Mouse (Mus musculus) cerebellum, adult 11 months (tissue): ENCODE data around the gene Gtf3c4.

Experiments used
- DNase-seq: peaks from one replicate; pipeline ENCODE4 v3.0.0; 2022

The Gtf3c4 gene

DNA sequence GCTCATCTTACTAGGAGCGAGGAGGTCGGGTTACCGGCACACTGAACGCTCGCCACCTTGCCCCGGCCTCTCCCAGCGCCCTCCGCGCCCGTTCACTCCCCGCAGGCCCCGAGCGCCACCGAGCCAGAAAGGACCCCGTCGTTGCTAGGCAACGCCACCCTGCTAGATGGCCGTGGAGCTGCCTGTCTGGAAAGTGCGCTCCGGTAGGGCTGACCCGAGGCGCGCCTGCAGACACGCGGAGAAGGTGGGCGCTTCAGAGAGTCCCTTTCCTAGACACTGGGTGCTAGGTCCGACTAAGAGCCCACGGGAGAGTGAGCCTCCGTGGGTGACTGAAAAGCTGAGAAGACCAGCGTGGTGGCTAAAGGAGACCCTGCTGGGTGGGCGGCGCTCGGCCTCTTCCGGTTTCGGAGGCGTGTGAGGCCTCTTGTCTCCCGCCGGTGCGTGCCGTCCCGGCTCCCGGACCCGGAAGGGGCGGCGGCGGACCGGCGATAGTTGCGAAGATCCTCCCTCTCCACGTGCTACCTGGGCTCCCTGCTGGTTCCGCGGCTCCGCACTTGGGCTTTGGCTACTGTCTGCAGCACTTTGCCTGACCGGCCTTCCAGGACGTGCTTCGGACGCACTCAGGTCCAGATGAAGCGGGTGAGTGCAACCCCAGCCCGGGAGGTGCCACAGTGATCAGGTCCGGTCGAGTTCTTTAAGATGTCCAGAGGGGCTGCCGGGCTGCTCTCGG is at the start of gene Gtf3c4, which contains the start of gene Ddx31:
Gene Gtf3c4 (minus strand): TSS at position 139 of the 730 bp plus-strand sequence.
Gene Ddx31 (plus strand): TSS at position 185 of the 730 bp plus-strand sequence.
- peak; percentile 93 for DNase-seq

GRCm38 (mm10) chr2:28884914-28885313 is 44.8 kb upstream of the Gtf3c4 start:
- no peak for DNase-seq

DNA sequence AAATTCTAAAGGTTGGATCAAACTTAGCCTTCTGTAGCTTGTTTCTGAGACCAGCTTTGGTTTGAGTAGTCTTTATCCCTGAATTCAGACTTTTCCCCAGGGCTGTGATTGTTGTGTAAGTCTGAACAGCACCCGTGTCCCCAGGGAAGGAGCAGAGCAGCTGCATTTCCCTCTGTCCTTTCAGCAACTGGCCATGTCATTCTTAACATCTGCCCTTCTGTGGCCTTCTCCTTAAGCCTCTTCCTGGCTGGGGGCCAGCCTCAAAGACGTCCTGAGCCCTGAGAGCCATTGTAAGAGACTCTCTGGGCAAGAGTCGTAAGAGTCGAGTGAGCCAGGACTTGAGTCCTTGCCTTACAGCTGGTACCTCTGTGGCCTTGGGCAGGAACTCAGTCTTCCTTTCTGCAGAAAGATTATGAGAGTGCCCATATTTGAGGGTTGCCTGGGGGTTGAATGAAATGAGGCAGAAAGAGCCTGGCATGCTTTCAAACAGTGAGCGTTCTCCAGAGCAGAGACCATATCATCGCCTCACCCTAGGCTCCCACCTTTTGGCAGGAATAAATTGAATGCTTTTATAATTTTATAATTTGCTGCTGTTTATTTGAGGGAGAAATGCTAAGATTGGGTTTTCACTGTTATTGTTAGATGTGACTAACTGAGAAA is 42.8 kb upstream of the Gtf3c4 start:
- DNase-seq = no peak

DNA sequence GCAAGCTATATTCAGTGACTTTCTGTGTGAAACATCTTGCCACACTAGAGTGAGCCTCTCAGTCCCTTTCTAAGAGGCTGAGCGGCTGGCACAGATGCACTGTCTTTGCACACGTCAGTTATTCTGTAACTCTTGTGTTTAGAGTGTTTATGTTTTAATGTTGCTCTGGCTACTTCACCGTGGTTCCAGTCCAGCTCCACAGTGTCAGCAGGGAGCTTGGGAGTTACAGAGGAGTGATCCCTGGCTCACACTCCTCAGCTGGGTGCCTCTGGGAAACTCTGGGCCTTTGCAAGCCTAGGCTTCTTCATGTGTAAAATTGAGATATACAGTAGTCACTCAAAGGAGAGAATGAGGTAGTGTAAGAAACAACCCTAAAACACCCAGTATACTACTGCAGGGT is 41.9 kb upstream of the Gtf3c4 start:
- no peak for DNase-seq

DNA sequence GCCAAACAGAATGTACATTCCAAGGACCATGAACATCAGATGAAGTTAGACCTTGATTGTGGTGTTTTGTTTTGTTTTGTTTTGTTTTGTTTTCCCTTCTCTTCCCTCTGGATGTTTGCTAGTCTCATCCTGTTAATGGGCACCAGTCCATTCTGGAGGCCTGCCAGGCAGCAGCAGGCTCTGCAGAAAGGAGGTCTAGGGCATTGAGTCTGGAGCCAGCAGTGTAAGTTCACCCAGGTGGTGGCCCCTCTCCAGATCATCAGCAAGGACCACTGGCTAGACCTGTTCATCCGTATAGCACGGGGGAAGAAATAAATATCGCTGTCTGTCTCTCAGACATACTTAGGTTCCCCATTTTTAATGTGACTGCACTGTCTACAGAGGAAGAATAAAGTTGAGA is 41.1 kb upstream of the Gtf3c4 start:
- peak; percentile 18 for DNase-seq

DNA sequence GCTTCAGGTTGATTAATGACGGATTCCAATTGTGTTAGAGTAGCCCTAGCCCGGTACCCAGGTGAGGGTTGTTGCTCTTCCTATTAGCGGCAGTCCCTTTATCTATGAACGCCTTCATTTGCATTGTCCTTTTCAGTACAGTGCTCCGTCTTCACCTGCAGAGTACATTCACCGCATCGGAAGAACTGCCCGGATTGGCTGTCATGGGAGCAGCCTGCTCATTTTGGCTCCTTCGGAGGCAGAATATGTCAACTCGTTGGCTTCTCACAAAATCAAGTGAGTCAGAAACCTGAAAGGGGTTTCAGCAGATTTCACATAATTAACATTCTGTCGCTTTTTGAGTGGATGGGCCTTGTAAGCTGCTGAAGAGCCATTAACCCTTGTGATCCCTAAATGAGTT is 35.4 kb upstream of the Gtf3c4 start:
- no peak for DNase-seq

- DNase-seq = peak; percentile 59
Measured at GRCm38 (mm10) chr2:28867495-28867894, 27.3 kb upstream of the Gtf3c4 start.

DNA sequence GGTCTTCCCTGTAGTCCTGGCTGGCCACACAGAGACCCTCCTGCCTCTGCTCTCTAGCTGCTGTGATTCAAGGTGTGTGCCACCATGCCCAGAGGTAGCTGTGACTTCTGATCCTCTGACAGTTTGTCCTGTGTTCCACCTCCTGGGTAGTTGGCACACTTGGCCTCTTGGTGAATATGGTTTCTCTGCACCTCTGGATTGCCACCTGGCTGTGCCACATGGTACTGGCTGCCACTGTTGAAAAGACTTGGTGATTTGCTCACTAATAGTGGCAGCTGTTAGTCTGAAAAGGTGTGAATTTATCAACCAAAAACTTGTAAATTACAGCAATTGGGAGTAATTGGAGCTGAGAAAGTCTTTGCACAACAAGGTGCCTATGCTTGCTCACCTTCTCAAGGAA is 23.7 kb upstream of the Gtf3c4 start:
- DNase-seq = no peak

DNA sequence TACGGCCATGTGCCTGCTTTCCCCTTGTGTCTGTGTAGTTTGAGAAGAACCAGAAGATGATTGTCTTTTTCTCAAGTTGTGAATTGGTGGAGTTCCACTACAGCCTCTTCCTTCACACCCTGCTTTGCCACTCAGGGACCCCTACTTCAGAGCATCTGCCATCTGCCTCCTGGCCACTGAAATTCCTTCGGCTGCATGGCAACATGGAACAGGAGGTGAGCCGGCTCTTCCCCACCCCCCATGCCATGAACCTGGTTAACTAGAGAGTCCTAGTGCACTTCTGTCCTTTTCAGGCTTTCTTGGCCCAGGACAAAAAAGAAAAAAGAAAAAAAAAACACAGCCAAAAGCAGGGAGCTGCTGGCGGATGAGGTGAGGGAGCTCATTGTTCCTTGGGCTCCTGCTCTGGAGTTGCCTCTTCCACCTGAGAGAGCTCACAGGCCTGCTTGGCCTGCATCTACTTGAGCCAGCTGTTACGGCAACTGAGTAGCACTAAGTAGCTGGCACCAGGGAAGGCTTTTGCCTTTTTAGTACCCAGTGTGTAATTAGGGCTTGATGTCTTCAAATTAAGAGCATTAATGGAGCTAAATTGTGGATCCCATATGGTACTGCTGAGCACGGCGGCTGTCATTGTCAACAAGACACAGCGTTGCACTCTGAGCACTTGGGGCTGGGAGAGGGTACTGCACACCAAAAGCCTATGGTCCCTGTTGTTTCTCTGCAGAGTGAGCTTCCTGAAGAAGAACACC is 20.7 kb upstream of the Gtf3c4 start:
- DNase-seq = no peak

DNA sequence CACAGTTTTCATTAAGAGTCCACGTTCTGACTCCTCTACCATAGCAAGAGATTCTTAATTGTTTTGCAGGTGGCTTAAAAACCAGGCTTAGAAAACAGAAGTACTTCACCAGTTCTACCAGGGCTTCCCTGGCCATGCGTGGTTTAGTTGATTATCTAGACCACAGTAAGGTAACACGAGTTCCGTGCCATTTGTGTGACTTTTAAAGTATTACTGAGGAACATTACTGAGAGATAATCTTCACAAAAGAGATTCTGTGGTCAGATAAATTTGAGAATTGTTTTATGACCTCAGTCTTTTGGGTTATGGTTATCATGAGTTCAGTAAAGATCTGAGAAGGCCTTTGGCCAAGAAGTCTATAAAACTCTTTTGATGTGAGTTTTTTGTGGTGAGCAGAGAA is 19.1 kb upstream of the Gtf3c4 start:
- no peak for DNase-seq

DNA sequence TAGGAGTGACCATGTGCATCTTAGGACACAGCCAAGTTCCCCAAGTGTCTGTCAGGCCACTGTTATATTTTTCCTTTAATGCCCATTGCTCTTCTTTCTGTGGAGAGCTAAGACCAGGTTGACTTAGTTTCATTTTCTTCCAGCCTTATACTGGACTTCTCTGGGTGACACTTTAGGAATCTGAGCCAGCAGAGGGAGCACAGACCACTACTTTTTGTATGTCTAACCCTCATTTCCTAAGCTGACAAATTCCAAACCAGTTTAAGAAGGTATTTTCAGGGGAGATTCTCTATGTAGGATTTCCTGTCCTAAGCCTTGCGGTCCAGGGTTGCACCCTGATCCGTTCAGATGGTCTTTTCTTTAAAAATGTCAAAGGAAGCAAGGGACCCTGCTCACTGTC is 15.6 kb upstream of the Gtf3c4 start:
- DNase-seq = no peak

GRCm38 (mm10) chr2:28852594-28852993 is 12.4 kb upstream of the Gtf3c4 start:
- no peak for DNase-seq

GRCm38 (mm10) chr2:28848879-28849278 is 8.7 kb upstream of the Gtf3c4 start:
- DNase-seq = no peak

DNA sequence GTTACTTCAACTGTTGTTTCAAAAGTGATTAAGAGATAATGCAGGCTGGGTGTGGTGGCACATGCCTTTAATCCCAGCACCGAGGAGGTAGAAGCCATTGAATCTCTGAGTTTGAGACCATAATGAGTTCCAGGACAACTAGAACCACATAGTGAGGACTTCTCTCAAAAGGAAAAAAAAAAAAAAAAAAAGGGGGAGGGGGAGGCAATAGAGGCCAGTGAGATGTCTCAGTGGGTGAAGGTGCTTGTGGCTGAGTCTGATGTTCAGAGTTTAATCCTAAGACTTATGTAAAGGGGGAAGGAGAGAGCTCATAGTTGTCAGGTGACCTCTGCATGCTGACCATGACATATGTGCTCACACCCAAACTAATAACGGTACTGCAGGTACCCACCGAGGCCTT is 1.9 kb upstream of the Gtf3c4 start:
- DNase-seq = no peak

GRCm38 (mm10) chr2:28839501-28840221 is 499 bp downstream of the Gtf3c4 start:
- DNase-seq = no peak

DNA sequence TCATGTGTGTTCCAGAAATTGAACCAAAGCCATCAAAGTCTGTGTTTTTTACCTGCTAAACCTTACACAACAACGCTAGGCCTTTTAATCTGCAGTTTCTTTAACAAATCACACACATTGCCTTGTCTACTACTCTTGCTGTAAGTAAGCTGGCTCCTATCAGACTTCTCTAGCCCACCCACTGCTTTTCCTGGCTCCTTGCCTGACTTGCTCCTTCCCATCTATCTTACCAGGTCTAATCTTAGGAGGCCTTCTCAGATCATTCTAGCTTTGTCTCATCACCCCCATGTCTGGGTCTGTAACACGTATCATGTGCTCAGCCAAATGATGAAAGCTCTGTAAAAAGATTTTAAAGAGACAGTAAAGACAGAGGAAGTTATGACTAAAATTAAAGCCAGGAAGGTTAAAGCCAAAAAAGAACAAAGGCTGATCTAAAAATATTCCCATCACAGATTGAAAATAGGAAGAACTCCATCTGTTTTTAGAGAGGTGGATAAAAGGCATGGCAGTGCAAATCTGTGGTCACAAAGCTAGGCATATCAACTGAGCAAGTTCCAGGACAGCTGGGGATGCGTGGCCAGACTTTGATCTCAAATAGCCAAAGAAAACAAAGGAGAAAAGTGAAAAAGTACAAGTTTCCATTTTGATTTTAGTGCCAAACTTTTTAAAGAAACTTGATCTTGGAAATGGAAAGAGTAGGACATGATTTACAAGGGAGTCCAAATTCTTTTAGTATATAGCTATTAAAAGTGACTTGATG is 3.8 kb downstream of the Gtf3c4 start:
- peak; percentile 16 for DNase-seq

- DNase-seq = no peak
Measured at GRCm38 (mm10) chr2:28829265-28829664, 10.9 kb downstream of the Gtf3c4 start.

- no peak for DNase-seq
Measured at GRCm38 (mm10) chr2:28818866-28819265, 21.3 kb downstream of the Gtf3c4 start.

- DNase-seq = no peak
Measured at GRCm38 (mm10) chr2:28810260-28811013, 29.7 kb downstream of the Gtf3c4 start.

GRCm38 (mm10) chr2:28808841-28809240 is 31.3 kb downstream of the Gtf3c4 start:
- no peak for DNase-seq

- DNase-seq = no peak
Measured at GRCm38 (mm10) chr2:28803406-28803805, 36.8 kb downstream of the Gtf3c4 start.

- no peak for DNase-seq
Measured at GRCm38 (mm10) chr2:28799575-28799974, 40.6 kb downstream of the Gtf3c4 start.
